Mouse (Mus musculus) forebrain, embryonic 13.5 days (tissue): ENCODE results near the gene Gldc. TPM values are rescaled to one million over a fixed set of nuclear protein-coding genes. Genes with fewer than 3 reads are reported as not detected.

Experiments used
- ATAC-seq: fragments of 200-750 bp; cut with Nextera tagmentation; 2 replicates; pipeline ENCODE4 v1.8.0; 2017
- H3K27ac ChIP-seq: fragments of 300-500 bp; sonication (generic); 2 replicates; pipeline ENCODE4 v1.5.1; 2015; ENCODE audit warnings: inconsistent platforms, mild to moderate bottlenecking, moderate library complexity
- H3K27me3 ChIP-seq: fragments of 300-500 bp; sonication (generic); 2 replicates; pipeline ENCODE4 v1.6.1; 2015; ENCODE audit warnings: mild to moderate bottlenecking, inconsistent platforms
- H3K36me3 ChIP-seq: fragments of 300-500 bp; sonication (generic); 2 replicates; pipeline ENCODE4 v1.6.1; 2015; ENCODE audit warnings: mild to moderate bottlenecking, inconsistent platforms; ENCODE audit not compliant: poor library complexity, severe bottlenecking
- H3K4me1 ChIP-seq: fragments of 300-500 bp; sonication (generic); 2 replicates; pipeline ENCODE4 v1.6.1; 2015; ENCODE audit warnings: inconsistent platforms
- H3K4me2 ChIP-seq: fragments of 300-500 bp; sonication (generic); 2 replicates; pipeline ENCODE4 v1.6.1; 2015; ENCODE audit warnings: inconsistent platforms, mild to moderate bottlenecking, moderate library complexity
- H3K4me3 ChIP-seq: fragments of 300-500 bp; sonication (generic); 2 replicates; pipeline ENCODE4 v1.5.1; 2015; ENCODE audit warnings: mild to moderate bottlenecking, inconsistent platforms
- H3K9ac ChIP-seq: fragments of 300-500 bp; sonication (generic); 2 replicates; pipeline ENCODE4 v1.6.1; 2015; ENCODE audit warnings: mild to moderate bottlenecking, inconsistent platforms
- H3K9me3 ChIP-seq: fragments of 300-500 bp; sonication (generic); replicated peaks from 2 replicates; pipeline ENCODE4 v1.6.1; 2016; ENCODE audit warnings: inconsistent platforms
- WGBS: fragments of 180-500 bp; shearing (Covaris S2); methylation state at CpG from one replicate; pipeline ENCODE4 v1.1.7; 2015; 5-methylcytosine and 5-hydroxymethylcytosine counted together
- polyA plus RNA-seq: library from polyadenylated mRNA; unstranded; fragments of >200 nt; fragmentation: Nextera tagmentation; extraction: Ambion mirVana; gene quantifications from 2 replicates; pipeline ENCODE4 v1.2.1, GENCODE M21; 2015

The Gldc gene
- polyA plus RNA-seq, 1 experiment from 2014 or later = 23.5 TPM

DNA sequence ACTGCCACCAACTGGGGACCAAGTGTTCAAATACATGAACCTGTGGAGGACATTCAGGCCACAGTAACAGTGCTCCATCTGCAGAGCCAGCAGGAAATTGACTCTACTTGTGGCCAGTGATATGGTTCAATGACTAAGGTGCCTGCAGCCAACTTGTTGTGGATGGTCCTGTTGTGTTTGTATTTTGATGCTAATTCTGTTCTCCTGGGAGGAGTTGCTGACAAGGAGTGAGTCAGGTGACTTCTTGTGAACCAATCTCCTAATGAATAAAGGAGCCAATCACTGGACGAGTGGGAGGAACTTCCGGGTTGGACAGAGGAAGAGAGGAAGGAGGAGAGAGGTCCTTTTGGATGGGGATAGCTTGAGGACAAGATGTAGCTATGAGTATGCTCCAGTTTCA is 10.3 kb upstream of the Gldc start:
- Histone ChIP-seq H3K9me3 (no peaks in the 10 kb centered on the region; the same call in 1 of the 2 replicates), H3K9ac (no peak overlapping the region), H3K4me2 (no peak overlapping the region), H3K36me3 (no peaks in the 10 kb centered on the region), H3K4me3 (no peak overlapping the region), H3K27ac (no peak overlapping the region), H3K4me1 (no peaks in the 10 kb centered on the region), H3K27me3 (no peaks in the 10 kb centered on the region)
- WGBS = 86% methylated on average over 2 of the region's 2 CpGs
- ATAC-seq = no peak

DNA sequence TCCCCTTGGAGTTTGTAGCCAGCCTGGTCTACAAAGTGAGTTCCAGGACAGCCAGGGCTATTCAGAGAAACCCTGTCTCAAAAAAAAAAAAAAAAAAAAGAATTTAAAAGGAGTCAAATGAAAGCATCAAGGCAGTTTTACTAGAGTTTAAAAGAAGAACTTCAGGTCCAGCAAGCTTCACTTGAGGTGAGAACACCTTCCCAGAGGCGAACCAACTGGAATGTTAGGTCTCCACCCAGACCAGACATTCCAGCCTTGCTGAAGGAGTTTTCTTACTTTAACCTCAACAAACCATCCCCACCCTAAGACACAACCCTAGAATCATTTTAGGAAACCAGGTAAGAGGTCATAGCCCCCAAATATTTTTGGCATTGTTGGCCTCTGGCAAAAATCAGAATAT is 4.8 kb upstream of the Gldc start:
- ATAC-seq = no peak
- 87% methylated on average over 1 of the region's 1 CpGs for WGBS

DNA sequence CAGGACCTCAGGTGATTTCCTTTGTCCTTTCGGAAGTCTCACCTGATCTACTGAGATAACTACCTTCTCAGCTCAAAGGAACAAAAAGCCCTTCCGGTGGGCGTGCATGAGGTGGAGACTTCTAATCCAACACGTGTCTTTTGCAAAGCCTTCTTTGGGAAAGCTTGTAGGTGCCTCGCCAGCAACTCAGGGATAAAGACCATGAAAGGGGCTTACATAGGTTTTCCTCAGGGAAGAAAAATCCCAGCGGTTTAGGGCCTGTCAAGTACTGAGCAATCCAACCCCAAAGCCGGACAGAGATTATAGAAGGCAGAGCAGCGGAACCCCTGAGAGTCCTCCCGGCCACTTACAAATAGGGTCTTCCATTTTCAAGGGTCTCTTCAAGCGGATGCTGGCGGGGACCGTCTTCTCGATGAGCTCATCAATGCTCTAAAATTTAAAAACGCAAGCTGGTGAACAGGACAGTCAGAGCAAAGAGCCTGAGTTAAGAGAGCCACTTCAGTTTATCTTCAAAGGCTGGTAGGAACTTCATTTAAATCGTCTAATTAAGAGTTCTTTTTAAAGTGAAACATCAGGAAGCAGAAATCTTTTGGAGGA is 1.1 kb downstream of the Gldc start:
- H3K27ac ChIP-seq = no peak overlapping the region
- WGBS = 2% methylated on average over 15 of the region's 15 CpGs
- peaks cover 14% of the 10 kb centered on the region; the same call in 1 of the 2 replicates for H3K4me1 ChIP-seq
- H3K9ac ChIP-seq = peak overlapping the region; percentile 82
- ATAC-seq = no peak
- no peaks in the 10 kb centered on the region for H3K36me3 ChIP-seq
- H3K27me3 ChIP-seq = no peaks in the 10 kb centered on the region
- peak overlapping the region; percentile 96 for H3K4me2 ChIP-seq
- H3K4me3 ChIP-seq = peak overlapping the region; percentile 72
- no peaks in the 10 kb centered on the region for H3K9me3 ChIP-seq

More for the DNA sequence above, 4.8 kb upstream of the Gldc start:
- Histone ChIP-seq H3K27ac (no peak overlapping the region), H3K4me2 (no peak overlapping the region), H3K9me3 (no peaks in the 10 kb centered on the region), H3K4me1 (no peaks in the 10 kb centered on the region), H3K4me3 (no peak overlapping the region), H3K36me3 (no peaks in the 10 kb centered on the region), H3K9ac (no peak overlapping the region), H3K27me3 (no peaks in the 10 kb centered on the region)

DNA sequence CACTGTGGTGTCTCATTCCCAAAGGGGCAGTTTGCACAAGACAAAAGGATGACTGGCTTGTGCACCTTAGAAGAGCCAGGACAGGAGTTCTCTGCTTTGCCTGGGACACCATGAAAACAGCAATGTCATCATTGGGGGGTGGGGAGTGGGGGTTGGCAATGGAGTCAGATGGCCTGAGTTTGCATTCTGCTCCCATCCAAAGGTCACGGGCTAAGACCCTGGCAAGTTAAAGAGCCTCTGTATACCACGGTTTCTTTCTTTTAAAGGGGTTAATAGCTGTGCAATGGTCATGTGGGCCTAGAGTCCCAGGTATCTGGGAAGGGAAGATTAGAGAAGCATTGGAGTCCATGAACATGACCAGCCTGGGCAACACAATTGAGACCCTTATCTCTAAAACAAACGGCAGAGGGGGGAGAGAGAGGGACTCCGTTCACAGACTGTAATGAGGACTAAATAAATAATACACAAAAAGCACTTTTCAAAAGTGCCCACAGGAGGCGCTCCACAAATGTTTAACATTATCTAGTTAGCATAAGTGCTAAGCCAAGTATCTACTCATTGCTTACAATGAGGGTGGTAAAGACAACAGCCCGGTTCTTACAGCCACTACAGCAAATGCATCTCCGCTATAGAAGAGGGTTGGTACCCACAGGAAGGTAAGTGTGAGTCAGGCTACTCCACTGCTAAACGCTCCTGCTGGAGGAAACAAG is 3.7 kb downstream of the Gldc start:
- Histone ChIP-seq H3K27ac (no peak overlapping the region), H3K9me3 (no peaks in the 10 kb centered on the region), H3K9ac (no peak overlapping the region), H3K4me2 (no peak overlapping the region), H3K27me3 (no peaks in the 10 kb centered on the region), H3K36me3 (peaks cover 9% of the 10 kb centered on the region), H3K4me3 (no peak overlapping the region), H3K4me1 (peaks cover 14% of the 10 kb centered on the region; the same call in 1 of the 2 replicates)
- no peak for ATAC-seq
- WGBS = 80% methylated on average over 8 of the region's 8 CpGs

DNA sequence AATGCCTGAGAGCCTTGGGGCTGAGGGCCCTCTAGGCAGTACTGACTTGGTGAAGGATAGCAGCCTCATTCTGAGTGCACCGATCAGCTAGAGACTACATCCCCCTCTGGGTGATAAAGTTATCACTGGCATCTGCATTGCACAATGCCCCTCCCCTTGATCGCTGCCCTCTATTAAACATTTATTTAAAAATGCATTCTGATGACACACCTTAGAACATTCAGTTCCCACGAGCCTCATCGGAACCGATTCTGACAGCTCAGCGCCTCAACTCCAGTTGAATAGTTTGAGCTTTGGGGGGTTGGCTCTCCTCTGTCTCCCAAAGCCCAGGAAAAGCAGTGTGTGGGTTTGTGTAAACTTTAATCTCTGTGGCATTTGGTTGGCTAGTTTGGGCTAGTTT is 4.9 kb downstream of the Gldc start:
- no peaks in the 10 kb centered on the region for H3K9me3 ChIP-seq
- ATAC-seq = no peak
- H3K4me3 ChIP-seq = no peak overlapping the region
- peaks cover 9% of the 10 kb centered on the region for H3K36me3 ChIP-seq
- peaks cover 14% of the 10 kb centered on the region; the same call in 1 of the 2 replicates for H3K4me1 ChIP-seq
- no peak overlapping the region for H3K4me2 ChIP-seq
- H3K9ac ChIP-seq = no peak overlapping the region
- H3K27ac ChIP-seq = no peak overlapping the region
- WGBS = 89% methylated on average over 6 of the region's 6 CpGs
- H3K27me3 ChIP-seq = no peaks in the 10 kb centered on the region

DNA sequence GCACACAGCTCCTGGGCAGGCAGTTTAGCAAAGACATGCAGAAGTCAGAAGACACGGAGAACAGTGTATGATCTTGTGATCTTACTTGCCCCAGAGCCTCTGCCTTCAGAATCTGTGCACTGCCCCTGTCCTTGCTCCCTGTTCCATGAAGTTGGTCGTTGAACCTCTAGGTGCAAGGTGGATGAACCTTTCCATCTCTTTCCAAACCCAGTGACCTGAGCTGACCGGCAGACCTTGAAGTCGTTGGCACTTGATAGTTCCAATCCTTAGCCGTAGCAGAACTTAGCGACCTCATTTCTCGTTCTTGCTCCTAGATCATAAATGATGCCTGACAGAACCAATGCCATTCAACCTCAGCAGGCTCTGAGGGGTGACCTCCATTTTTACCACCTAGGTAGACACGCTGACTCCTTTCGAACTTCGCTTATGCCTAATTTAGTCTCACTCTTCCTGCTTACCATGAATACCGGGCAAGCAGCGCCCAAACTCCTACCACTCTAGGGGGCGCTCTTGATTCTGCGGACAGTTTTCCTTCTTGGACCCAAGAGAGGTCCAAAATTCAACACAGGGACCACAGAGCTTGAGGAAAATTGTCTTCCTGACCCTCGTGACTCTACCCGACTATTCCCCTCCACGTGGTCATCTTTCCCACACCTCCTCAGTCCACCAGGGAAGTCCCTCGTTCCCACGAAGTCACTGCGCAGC is 8.3 kb downstream of the Gldc start:
- Histone ChIP-seq H3K4me3 (no peak overlapping the region), H3K9me3 (no peaks in the 10 kb centered on the region), H3K4me1 (no peaks in the 10 kb centered on the region), H3K27ac (no peak overlapping the region), H3K4me2 (no peak overlapping the region), H3K9ac (no peak overlapping the region), H3K27me3 (no peaks in the 10 kb centered on the region), H3K36me3 (peaks cover 12% of the 10 kb centered on the region)
- no peak for ATAC-seq
- 94% methylated on average over 20 of the region's 20 CpGs for WGBS

DNA sequence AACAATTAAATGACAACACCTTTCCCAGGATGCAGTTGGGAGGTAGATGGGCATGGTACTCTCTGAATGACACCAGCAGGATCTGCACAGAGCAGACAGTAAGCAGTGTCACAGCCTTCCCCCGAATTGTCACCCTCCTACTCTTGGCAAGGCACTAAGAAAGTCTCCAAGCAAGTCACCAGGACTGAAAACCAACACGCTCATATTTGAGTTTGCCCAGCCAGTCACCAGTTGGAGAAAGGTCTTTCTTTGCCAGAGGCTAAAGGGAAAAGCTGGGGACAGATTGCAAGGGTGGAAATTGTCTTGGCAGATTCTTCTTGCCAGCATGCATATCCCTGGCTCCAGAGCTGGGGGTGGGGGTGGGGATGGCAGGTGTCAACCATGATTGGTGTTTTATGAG is 11.0 kb downstream of the Gldc start:
- Histone ChIP-seq H3K4me2 (no peak overlapping the region), H3K9ac (no peak overlapping the region), H3K27me3 (no peaks in the 10 kb centered on the region), H3K27ac (no peak overlapping the region), H3K4me3 (no peak overlapping the region), H3K36me3 (peaks cover 12% of the 10 kb centered on the region), H3K9me3 (no peaks in the 10 kb centered on the region), H3K4me1 (peaks cover 15% of the 10 kb centered on the region)
- 88% methylated on average over 2 of the region's 2 CpGs for whole genome bisulfite sequencing
- ATAC-seq = no peak

DNA sequence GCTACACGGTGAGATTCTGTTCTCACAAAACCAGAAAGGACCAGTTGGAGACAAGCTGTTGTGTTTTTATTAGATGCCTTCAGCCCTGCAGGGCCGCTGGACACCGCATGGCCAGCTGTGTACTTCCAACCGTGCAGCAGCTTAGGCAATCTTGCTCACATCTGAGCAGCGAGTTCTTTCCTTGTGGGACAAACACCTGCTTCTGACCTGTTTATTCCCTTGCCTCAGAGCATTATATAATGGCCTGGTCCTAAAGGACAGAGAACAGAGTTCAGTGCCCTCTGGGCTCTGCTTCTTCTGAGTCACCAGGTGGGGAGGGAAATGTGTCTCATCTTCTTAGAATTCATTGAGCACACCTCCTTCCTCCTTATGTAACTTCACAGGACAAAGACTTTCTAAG is 12.4 kb downstream of the Gldc start:
- H3K9ac ChIP-seq = no peak overlapping the region
- no peak for ATAC-seq
- no peaks in the 10 kb centered on the region for H3K27me3 ChIP-seq
- no peak overlapping the region for H3K27ac ChIP-seq
- H3K36me3 ChIP-seq = peaks cover 12% of the 10 kb centered on the region
- H3K9me3 ChIP-seq = no peaks in the 10 kb centered on the region
- no peak overlapping the region for H3K4me3 ChIP-seq
- WGBS = 68% methylated on average over 5 of the region's 5 CpGs
- peaks cover 29% of the 10 kb centered on the region for H3K4me1 ChIP-seq
- H3K4me2 ChIP-seq = no peak overlapping the region

DNA sequence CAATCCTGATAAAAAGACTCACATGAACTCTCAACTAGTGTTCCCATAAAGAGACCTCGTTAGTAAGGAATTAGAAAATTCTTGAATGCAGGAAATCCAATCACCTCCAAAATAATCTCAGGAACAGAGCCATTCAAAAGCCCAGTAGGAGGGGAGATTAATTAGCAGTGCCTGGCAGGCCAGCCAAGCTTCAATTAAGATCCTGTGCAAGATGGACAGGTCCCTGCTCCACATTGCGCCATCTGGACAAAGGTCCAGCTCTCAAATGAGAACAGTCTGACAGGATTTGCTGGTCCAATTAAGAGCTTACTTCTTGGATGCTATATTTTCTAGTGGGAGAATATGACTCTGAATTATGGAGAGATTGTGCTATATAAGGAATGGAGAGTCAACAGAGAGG is 15.2 kb downstream of the Gldc start:
- Histone ChIP-seq H3K4me1 (peaks cover 48% of the 10 kb centered on the region), H3K27ac (peak overlapping the region; percentile 44; the same call in 1 of the 2 replicates), H3K9ac (no peak overlapping the region), H3K27me3 (no peaks in the 10 kb centered on the region), H3K9me3 (no peaks in the 10 kb centered on the region), H3K4me2 (no peak overlapping the region), H3K36me3 (0 out of 2 replicates have a peak, but pooled peaks cover 1% of the 10 kb centered on the region), H3K4me3 (no peak overlapping the region)
- ATAC-seq = peak; percentile 78
- WGBS = 3% methylated on average over 2 of the region's 2 CpGs

DNA sequence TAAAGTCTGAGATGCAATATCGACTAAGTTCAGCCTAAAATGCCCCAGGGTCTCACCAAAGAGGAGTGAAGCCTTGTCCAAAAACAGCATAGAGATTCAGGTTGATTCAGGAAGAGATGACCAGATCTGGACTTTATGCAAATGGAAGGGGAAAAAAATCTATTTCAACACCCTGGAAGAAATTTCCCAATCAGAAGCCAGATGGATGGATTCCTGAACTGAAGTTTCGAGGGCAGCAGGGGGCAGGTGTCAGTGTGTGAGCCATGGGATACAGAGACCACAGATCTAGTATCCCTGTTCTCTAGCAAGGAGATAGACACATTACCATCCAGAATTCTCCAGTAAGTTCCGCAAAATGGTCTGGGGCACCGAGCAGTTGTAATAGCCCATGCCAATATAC is 17.0 kb downstream of the Gldc start:
- ATAC-seq = no peak
- H3K4me2 ChIP-seq = no peak overlapping the region
- WGBS = 92% methylated on average over 4 of the region's 4 CpGs
- H3K27ac ChIP-seq = no peak overlapping the region
- no peak overlapping the region for H3K4me3 ChIP-seq
- no peaks in the 10 kb centered on the region for H3K9me3 ChIP-seq
- peaks cover 63% of the 10 kb centered on the region for H3K4me1 ChIP-seq
- no peaks in the 10 kb centered on the region for H3K36me3 ChIP-seq
- no peaks in the 10 kb centered on the region for H3K27me3 ChIP-seq
- H3K9ac ChIP-seq = no peak overlapping the region

DNA sequence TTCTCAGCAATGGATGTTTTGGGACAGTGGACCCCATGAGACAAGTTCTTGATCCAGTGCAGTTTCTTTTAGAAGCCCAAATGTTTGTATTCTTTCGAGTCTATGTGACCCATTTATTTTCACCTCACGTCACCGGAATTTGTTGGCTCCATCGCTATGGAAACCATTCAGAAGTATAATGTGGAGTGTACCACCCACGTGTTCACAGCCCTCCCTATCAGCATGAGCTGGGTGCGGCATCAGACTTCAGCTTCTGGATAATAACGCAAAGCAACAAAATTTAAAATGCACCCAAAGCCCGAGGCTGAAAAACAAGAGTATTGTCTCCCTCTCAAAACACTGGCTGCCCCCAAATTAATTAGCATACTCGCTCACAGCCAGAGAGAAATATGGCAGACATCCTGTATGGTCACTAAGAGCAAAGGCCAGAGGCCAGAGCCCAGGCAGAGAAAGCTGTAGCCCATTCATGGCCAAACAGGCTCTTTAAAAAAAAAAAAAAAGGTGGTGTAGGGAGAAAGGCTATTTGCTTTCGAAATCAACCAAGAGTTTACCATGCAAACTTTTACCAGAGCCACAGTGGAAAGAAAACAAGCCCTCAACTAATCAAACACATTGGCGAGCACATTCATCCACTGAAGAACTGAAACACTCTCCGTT is 18.1 kb downstream of the Gldc start:
- Histone ChIP-seq H3K9me3 (no peaks in the 10 kb centered on the region), H3K4me3 (no peak overlapping the region), H3K4me2 (peak overlapping the region; percentile 41), H3K9ac (no peak overlapping the region), H3K36me3 (no peaks in the 10 kb centered on the region), H3K27me3 (no peaks in the 10 kb centered on the region), H3K27ac (peak overlapping the region; percentile 44; the same call in 1 of the 2 replicates), H3K4me1 (peaks cover 65% of the 10 kb centered on the region)
- peak; percentile 83 for ATAC-seq
- 13% methylated on average over 12 of the region's 12 CpGs for WGBS

DNA sequence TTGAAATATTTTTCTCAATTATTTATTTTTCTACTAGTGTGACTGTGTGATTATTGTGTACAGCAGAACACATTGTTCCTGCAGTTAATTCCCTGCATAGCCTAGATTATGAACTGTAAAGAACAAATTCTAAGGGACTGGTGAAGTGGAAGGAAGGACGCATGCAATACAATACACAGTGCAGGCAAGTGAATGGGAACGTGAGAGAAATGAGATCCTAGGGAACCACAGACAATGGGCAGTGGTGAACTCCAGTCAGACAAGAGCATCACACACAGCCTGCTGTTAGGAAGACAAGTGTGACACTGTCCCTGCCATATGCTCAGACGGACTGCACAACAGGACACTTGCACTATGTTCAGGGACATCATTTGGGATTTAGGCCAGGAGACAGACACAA is 21.5 kb downstream of the Gldc start:
- Histone ChIP-seq H3K4me3 (no peak overlapping the region), H3K9me3 (no peaks in the 10 kb centered on the region), H3K9ac (no peak overlapping the region), H3K4me1 (peaks cover 45% of the 10 kb centered on the region), H3K27me3 (no peaks in the 10 kb centered on the region), H3K4me2 (no peak overlapping the region), H3K36me3 (peaks cover 9% of the 10 kb centered on the region), H3K27ac (peak overlapping the region; percentile 37; the same call in 1 of the 2 replicates)
- WGBS = 5% methylated on average over 3 of the region's 3 CpGs
- ATAC-seq = peak; percentile 57; the same call in 1 of the 2 replicates
